Mouse (Mus musculus) splenic B cell, adult 2 months (primary cell): ENCODE measurements around the gene Kcnj12.
A peak's percentile ranks its signal among the peaks of the same experiment; 100 is the strongest.

Experiments used
- DNase-seq: peaks from one replicate; pipeline ENCODE4 v3.0.0-alpha.2; 2011; ENCODE audit warnings: low read depth, low spot score
- H3K27me3 ChIP-seq: 2 replicates; pipeline ENCODE4 v1.6.1; 2012; ENCODE audit warnings: mild to moderate bottlenecking, low read length, moderate library complexity, mixed read lengths; ENCODE audit not compliant: control insufficient read depth, poor library complexity, insufficient read depth, severe bottlenecking
- H3K36me3 ChIP-seq: 2 replicates; pipeline ENCODE4 v1.6.1; 2012; ENCODE audit warnings: mild to moderate bottlenecking, low read length, moderate library complexity, mixed read lengths; ENCODE audit not compliant: control insufficient read depth, poor library complexity, insufficient read depth, severe bottlenecking

The Kcnj12 gene

DNA sequence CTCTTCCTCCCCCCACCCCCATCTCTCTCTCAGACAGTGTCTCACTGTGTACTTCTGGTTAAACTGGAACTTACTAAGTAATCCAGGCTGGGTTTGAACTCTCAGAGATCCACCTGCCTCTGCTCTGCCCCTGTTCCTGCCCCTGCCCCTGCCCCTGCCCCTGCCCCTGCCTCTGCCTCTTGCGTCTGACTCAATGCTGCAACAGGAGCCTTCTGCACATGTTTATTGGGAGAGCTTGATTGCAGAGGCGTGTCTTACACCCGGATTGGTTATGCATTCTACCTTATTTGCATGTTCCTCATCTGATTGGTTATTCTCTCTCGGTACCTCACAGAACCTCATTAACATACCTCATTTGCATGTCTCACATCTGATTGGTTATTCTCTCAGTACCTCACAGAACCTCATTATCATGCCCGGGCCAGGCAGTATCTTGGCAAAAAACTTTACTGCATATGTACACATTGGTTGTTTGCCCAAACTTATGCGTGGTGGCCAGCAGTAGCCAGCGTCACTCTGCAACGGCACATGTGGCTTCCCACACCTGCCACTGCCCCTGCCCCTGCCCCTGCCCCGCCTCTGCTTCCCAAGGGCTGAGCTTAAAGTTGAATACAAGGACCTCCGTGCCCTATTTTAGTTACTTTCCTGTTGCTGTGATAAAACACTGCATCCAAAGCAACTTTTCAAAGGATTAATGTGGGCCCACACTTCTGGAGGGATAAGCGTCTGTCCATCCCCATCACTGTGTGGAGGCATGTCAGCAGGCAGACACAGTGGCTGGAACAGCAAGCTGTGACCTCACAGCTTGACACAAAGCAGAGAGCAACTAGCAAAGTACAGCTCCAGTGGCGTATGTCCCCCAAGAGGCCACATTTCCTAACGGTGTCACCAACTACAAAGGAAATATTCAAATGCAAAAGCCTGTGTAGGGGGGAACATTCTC, 80.3 kb downstream of the Kcnj12 start:
- no peaks in the 10 kb centered on the region for H3K36me3 ChIP-seq
- no peak for DNase-seq
- no peaks in the 10 kb centered on the region for H3K27me3 ChIP-seq

DNA sequence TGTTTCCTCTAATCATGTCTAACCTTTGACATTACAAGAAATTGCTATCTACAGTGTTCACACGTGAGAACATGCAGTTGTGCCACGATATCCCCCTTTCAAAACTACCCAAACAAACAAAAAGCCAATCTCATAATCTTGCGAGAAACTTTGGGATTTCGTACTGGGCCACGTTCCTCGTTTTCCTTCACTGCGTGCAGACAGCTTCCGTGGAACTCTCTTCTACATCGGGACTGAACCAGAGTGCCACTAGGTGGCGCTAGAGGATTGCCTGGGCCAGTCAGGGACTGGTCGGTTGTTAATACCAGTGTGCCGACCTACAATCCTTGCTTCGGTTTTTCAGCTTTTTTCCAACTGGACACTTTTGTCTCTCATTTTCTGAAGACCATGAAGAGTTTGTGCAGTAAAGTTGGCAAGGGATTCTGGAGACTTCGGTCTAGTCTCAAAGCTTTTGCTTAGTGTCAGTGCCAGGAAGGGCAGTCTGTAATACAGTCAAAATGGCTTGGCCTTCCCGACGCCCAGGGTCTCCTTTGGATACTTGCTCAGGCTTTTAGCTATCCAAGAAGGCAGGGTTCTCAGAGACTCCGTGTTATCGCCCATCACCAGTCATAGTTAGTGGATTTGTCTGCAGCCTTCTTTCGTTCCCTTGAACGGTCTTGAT, 82.0 kb downstream of the Kcnj12 start:
- H3K36me3 ChIP-seq = no peaks in the 10 kb centered on the region
- H3K27me3 ChIP-seq = no peaks in the 10 kb centered on the region
- peak; percentile 94 for DNase-seq

DNA sequence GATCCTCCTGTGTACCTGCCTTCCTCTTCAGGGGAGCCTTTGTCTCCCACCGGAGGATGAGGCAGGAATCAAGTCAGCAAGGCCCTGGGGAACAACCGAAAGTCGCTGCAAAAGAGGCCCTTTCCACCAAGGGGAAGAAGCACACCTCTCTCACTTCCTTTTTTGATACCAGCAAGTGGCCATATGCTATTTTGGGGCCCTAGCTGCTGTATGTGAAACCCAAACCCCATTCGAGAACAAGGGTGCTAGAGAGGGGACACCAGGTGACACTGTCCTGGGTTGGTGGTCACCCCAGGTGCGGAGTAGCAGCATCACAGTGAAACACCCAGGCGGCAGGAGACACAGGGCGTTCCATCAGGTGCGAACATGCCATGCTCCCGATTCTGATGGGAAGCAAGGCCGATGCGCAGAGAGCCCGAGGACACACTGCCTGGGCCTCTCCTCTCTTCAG, 86.6 kb downstream of the Kcnj12 start:
- H3K27me3 ChIP-seq = no peaks in the 10 kb centered on the region
- no peaks in the 10 kb centered on the region for H3K36me3 ChIP-seq
- DNase-seq = peak; percentile 84

DNA sequence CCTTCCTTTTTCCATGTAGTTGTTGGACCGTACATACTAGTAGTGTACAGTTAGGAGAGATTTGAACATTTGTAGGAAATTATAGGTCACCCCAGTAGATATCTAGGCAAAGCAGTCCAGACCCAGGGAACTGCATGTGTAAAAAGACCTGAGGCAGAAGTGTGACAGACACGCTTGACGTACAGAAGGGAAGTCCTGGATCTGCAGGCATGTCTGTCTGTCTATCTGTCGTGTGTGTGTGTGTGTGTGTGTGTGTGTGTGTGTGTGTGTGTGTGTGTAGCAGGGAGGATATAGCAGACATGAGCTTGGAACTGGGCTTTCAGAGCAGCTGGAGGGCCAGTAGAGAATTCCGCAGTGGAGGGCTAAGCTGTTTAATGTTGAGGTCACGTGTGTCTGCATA, 87.3 kb downstream of the Kcnj12 start:
- peak; percentile 62 for DNase-seq
- Histone ChIP-seq H3K36me3 (no peaks in the 10 kb centered on the region), H3K27me3 (no peaks in the 10 kb centered on the region)

GRCm38 (mm10) chr11:61110113-61110512, 87.7 kb downstream of the Kcnj12 start:
- Histone ChIP-seq H3K36me3 (no peaks in the 10 kb centered on the region), H3K27me3 (no peaks in the 10 kb centered on the region)
- no peak for DNase-seq

GRCm38 (mm10) chr11:61110928-61111327, 88.6 kb downstream of the Kcnj12 start:
- no peak for DNase-seq
- Histone ChIP-seq H3K27me3 (no peaks in the 10 kb centered on the region), H3K36me3 (no peaks in the 10 kb centered on the region)

- Histone ChIP-seq H3K27me3 (no peaks in the 10 kb centered on the region), H3K36me3 (no peaks in the 10 kb centered on the region)
- no peak for DNase-seq
Measured at GRCm38 (mm10) chr11:61111472-61111871, 89.1 kb downstream of the Kcnj12 start.

DNA sequence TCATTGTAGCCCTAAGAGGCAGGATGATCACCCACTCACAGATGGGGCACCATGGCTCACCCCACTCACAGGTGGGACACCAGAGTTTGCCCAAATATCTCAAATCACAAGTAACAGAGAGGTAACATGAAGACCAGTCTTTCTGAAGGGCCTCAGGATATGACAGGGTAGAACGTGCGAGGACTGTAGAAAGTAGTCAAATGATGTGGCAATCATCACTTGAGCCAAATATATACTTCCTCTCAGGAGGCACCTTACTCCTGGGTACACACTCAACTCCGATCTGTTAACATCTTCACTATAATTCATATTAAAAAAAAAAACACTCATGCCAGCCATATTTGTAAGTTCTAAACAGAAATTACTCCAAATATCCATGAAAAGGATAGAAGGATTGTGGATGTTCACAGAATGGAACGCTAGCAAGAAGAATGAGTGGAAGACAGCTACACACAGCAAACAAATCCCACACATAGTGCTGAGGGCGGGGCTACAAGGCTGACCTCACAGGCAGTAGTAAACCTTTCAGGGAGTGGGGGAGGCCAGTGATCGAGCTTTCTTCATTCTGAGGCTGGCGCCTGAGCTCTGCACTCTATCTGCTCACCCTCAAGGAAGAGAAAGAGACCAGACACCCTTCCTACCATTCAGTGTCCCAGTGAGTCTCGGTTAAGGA, 90.1 kb downstream of the Kcnj12 start:
- DNase-seq = peak; percentile 83

DNA sequence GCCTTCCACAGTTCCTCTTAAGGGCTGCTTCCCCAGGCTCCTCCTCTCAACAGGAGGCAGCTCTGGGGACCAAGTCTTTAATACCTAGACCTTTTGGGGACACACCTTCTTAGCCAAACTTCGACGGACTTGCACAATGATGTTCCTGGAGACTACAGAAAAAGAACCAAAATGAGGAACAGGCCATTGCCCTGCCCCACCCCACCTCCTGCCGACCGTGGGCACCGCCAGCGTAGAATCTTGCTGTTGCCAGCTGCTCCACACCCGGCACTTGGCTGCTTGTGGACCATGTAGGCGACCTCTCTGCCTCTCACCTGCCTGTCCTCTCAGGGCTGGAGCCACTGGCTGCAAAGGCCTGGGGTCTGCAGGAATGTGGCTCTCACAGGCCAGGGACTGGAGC, 93.9 kb downstream of the Kcnj12 start:
- Histone ChIP-seq H3K27me3 (no peaks in the 10 kb centered on the region), H3K36me3 (no peaks in the 10 kb centered on the region)
- DNase-seq = peak; percentile 58

More for the DNA sequence above, 90.1 kb downstream of the Kcnj12 start:
- H3K36me3 ChIP-seq = no peaks in the 10 kb centered on the region
- H3K27me3 ChIP-seq = no peaks in the 10 kb centered on the region

- Histone ChIP-seq H3K36me3 (no peaks in the 10 kb centered on the region), H3K27me3 (no peaks in the 10 kb centered on the region)
- no peak for DNase-seq
Measured at GRCm38 (mm10) chr11:61119996-61120583, 97.7 kb downstream of the Kcnj12 start.
